20 mouse cellular contexts compared by ENCODE assay signal in the genomic region with DNA sequence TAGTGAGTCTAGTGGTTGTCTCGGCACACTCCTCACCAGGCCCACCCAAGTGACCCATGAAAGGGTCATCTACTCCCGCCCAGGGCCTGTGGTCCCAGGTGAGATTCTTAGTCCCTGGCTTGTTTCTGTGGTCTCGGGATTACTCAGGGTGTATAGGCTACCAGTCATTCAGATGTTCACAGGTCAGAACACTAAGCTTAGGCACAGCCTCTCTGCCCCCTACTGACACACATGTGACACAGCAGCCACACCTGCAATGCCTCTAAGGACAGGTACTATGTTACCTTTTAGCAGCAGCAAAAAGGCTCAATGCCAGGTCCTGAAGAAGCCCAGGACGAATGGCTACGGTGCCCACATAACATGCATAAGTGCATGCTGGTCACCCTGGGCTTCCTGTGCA.
DNase-seq lines count a peak whose midpoint lies in the region; TF ChIP-seq lines count a peak whose summit lies in the region.
"Had no signal": no experiment of that assay in that cellular context is flagged by ENCODE, and none has a peak within 500 bp of the region (broad histone marks: within the 10 kb centered on the region; RNA-seq: fewer than 3 reads in every experiment).

No protein-coding gene starts in this region.

- no peaks in the 10 kb centered on the region for H3K79me2 ChIP-seq in liver, adult 2 months (ENCODE audit: control insufficient read depth, insufficient read depth, low read length)

- DNase-seq in gastrocnemius, adult 2 months = no peak
- DNase-seq in gastrocnemius, adult 18-20 months (ENCODE audit: low spot score) = no peak
- DNase-seq in liver, adult 2 months (ENCODE audit: extremely low read depth, low read depth, low spot score) = no peak
- no peak for DNase-seq in liver
- DNase-seq in A20 (ENCODE audit: low read depth, low spot score) = peak; percentile 27
- DNase-seq in ZHBTc4 (ENCODE audit: low read depth, low spot score) = peak; percentile 24
- no peak for DNase-seq in thymus, postnatal 10 days (ENCODE audit: low spot score in 2 of 2)
- no peak for DNase-seq in urinary bladder, postnatal 25 days (ENCODE audit: low spot score)
- DNase-seq: adrenal gland, adult 2 months; B cell, adult 2 months; cerebellum, adult 11-12 months; cerebellum, postnatal 25 days; heart, adult 11 months; kidney, postnatal 25 days; lung, postnatal 4 days; right cerebral cortex, postnatal 25 days had no signal

- H3K4me1 ChIP-seq in liver, adult 2 months (ENCODE audit: control insufficient read depth, insufficient read depth, low read length) = no peaks in the 10 kb centered on the region
- H3K4me1 ChIP-seq: heart, embryonic 15.5 days; hindbrain, embryonic 12.5 days; intestine, embryonic 15.5 days; limb, embryonic 15.5 days had no signal

- no peak overlapping the region for H3K4me3 ChIP-seq in gastrocnemius, adult 2 months
- no peak overlapping the region for H3K4me3 ChIP-seq in liver, adult 2 months (ENCODE audit: insufficient read depth, low read depth, low read length)
- H3K4me3 ChIP-seq: heart, embryonic 15.5 days; hindbrain, embryonic 12.5 days; intestine, embryonic 15.5 days; limb, embryonic 15.5 days had no signal

- no peak overlapping the region for H3K27ac ChIP-seq in gastrocnemius, adult 2 months
- H3K27ac ChIP-seq in liver, adult 2 months (replicated peaks; ENCODE audit: insufficient read depth, low read depth, low read length) = no peak overlapping the region
- H3K27ac ChIP-seq: heart, embryonic 15.5 days; hindbrain, embryonic 12.5 days; intestine, embryonic 15.5 days; limb, embryonic 15.5 days had no signal

- no peaks in the 10 kb centered on the region for H3K36me3 ChIP-seq in liver, adult 2 months (ENCODE audit: control insufficient read depth, insufficient read depth, low read length)
- H3K36me3 ChIP-seq: heart, embryonic 15.5 days; hindbrain, embryonic 12.5 days; intestine, embryonic 15.5 days; limb, embryonic 15.5 days had no signal

- intact Hi-C loops in gastrocnemius, adult 2 months (cut with DNase I) = loop anchor here (5.0 kb wide), 1 partner anchor 84 kb away; no protein-coding TSS in a partner anchor

- no peak overlapping the region for H3K9ac ChIP-seq in liver, adult 2 months (ENCODE audit: low read depth, low read length)
- H3K9ac ChIP-seq: heart, embryonic 15.5 days; hindbrain, embryonic 12.5 days; intestine, embryonic 15.5 days; limb, embryonic 15.5 days had no signal

- H3K27me3 ChIP-seq in liver, adult 2 months (ENCODE audit: control insufficient read depth, insufficient read depth, low read length) = no peaks in the 10 kb centered on the region
- H3K27me3 ChIP-seq: heart, embryonic 15.5 days; hindbrain, embryonic 12.5 days; intestine, embryonic 15.5 days; limb, embryonic 15.5 days had no signal

- TF ChIP-seq POLR2A in liver, adult 2 months (IDR thresholded peaks at IDR 0.05; ENCODE audit: extremely low read depth, insufficient read depth, low read length) = no peak

- peak; percentile 57 for TF ChIP-seq CTCF in gastrocnemius, adult 2 months (IDR thresholded peaks at IDR 0.05)
- TF ChIP-seq CTCF in liver, adult 2 months (IDR thresholded peaks at IDR 0.05; ENCODE audit: low read depth, low read length) = peak; percentile 41; the same call in 1 of the 2 replicates

- WGBS in liver, adult 2 months = 95% methylated on average over 5 of the region's 5 CpGs

Comparison
In these comparisons a context has a peak if more than half of its experiments do, and no peak if none do; other contexts are left out.
1. DNase-seq: peak in A20 (single experiment) and ZHBTc4 (single experiment); none in gastrocnemius, adult 2 months (single experiment), gastrocnemius, adult 18-20 months (single experiment), liver, adult 2 months (single experiment), liver (single experiment), thymus, postnatal 10 days (0 of 2) and urinary bladder, postnatal 25 days (single experiment).